Mouse (Mus musculus) brain, embryonic 14.5 days (tissue): ENCODE data around the gene Prom1.
"Not testable (repeated sequence)": the region's sequence is repeated elsewhere in the genome, so short reads cannot be mapped to it uniquely, and the experiment has no call there.

Experiments
- CTCF ChIP-seq: fragments of 200-500 bp; IDR thresholded peaks from 2 replicates; pipeline ENCODE4 v1.5.1; 2012; ENCODE audit warnings: inconsistent platforms, mild to moderate bottlenecking, moderate library complexity, borderline replicate concordance; ENCODE audit not compliant: insufficient read depth, insufficient read length; ENCODE audit errors: extremely low read depth
- POLR2A ChIP-seq: fragments of 200-500 bp; IDR thresholded peaks from 2 replicates; pipeline ENCODE4 v1.6.1; 2012; ENCODE audit warnings: mild to moderate bottlenecking, inconsistent platforms, borderline replicate concordance; ENCODE audit not compliant: poor library complexity, insufficient read depth, insufficient read length, severe bottlenecking; ENCODE audit errors: extremely low read depth

GRCm38 (mm10) chr5:44126574-44126973 is 24.7 kb upstream of the Prom1 start:
- not testable (repeated sequence) for TF ChIP-seq POLR2A, CTCF
